Mouse (Mus musculus): ENCODE data around the gene Znhit6. TPM values are rescaled to one million over a fixed set of nuclear protein-coding genes. Genes with fewer than 3 reads are reported as not detected.

Znhit6 gene
- polyA plus RNA-seq, 1 experiment = 11.6 TPM

DNA sequence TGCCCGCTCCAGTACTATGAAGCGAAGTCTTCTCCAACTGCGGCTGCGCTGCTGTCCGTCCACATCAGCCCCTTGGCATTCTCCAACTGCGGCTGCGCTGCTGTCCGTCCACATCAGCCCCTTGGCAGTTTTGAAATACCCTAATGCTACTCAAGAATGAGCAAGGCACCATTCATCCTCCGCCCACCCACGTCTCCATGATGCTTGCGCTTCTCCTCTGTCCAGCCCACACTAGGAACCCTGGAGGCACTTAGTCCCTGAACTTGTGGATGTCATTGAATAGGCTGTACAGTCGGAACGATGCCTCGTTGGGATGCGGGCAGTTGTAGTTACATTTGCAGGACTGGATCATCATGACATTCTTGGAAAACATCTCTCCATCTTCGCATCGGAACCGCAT is 71.4 kb downstream of the Znhit6 start:
- H3K4me1 ChIP-seq (ENCODE audit: control insufficient read depth, insufficient read depth, insufficient read length, low read length) = peaks cover 14% of the 10 kb centered on the region
- H3K27ac ChIP-seq (replicated peaks; ENCODE audit: low read depth, low read length) = no peak overlapping the region
- peak overlapping the region; percentile 21; the same call in 1 of the 2 replicates for H3K4me3 ChIP-seq (ENCODE audit: insufficient read depth, low read depth, low read length)

DNA sequence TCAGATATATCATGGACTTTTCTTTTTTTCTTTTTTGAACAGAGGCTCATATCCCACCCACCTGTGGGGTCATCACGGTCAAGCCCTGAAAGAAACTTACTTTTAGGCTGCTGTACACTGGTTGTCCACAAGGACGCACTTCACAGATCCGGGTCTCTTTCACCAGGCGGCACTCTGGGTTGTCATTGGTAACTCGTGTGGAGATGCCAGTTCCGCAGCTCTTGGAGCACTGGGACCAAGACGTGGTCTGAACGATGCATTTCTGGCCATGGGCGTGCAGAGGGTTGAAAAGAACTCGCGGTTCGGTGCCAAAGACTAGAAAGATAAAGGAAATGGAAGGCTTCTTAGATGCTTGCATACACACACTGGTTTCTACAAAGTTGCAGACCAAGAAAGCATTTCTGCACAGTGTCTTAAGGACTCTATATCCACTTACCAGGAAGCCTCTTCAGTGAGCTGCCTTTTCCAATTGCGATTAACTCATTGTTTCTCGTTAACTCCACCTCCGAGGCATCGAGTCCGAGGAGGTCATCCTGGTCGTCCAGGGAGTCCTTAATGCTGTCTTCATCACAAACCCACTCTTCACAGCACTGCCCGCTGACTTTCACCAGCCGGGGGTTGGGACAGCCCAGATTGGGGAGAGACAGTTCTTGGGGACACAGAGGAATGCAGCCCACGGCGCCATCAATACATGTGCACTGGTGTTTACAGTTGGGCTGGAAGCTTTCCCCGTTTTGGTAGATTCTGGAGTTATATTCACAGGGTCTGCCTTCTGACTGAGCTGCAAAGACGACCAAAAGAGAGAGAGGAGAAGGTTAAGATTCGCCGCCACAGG is 72.3 kb downstream of the Znhit6 start:
- peaks cover 11% of the 10 kb centered on the region for H3K4me1 ChIP-seq (ENCODE audit: control insufficient read depth, insufficient read depth, insufficient read length, low read length)
- H3K27ac ChIP-seq (replicated peaks; ENCODE audit: low read depth, low read length) = peak overlapping the region; percentile 97
- peak overlapping the region; percentile 89 for H3K4me3 ChIP-seq (ENCODE audit: insufficient read depth, low read depth, low read length)

- Histone ChIP-seq H3K4me3 (ENCODE audit: insufficient read depth, low read depth, low read length) (peak overlapping the region; percentile 89), H3K27ac (replicated peaks; ENCODE audit: low read depth, low read length) (peak overlapping the region; percentile 97), H3K4me1 (ENCODE audit: control insufficient read depth, insufficient read depth, insufficient read length, low read length) (peaks cover 11% of the 10 kb centered on the region)
Observed at GRCm38 (mm10) chr3:145648991-145649851, 73.2 kb downstream of the Znhit6 start.

DNA sequence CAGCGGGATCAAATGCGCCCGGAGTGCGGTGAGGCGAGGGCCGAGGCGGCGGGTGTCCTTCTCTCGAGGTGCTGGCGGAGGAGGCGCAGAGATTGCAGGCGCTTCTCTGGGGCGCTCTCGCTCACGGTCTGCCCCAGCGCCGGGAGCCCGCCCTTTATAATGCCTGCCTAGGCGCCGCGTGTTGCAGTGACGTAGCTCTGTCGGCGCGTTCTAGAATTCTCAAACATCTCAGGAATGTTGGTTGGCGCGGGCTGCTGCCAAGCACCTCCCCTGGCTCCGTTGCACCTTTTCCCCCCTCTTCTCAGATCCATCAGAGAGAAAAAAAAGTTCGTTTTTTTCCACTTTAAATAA is 73.8 kb downstream of the Znhit6 start, which contains the start of gene Ccn1:
Gene Ccn1 (minus strand): TSS at position 130 of the 351 bp plus-strand sequence.
- peaks cover 11% of the 10 kb centered on the region for H3K4me1 ChIP-seq (ENCODE audit: control insufficient read depth, insufficient read depth, insufficient read length, low read length)
- peak within 1 kb of the TSS; percentile 99 for H3K27ac ChIP-seq (replicated peaks; ENCODE audit: low read depth, low read length)
- H3K4me3 ChIP-seq (ENCODE audit: insufficient read depth, low read depth, low read length) = peak within 1 kb of the TSS; percentile 89

- peaks cover 11% of the 10 kb centered on the region for H3K4me1 ChIP-seq (ENCODE audit: control insufficient read depth, insufficient read depth, insufficient read length, low read length)
- H3K27ac ChIP-seq (replicated peaks; ENCODE audit: low read depth, low read length) = peak overlapping the region; percentile 99
- H3K4me3 ChIP-seq (ENCODE audit: insufficient read depth, low read depth, low read length) = peak overlapping the region; percentile 89
Observed at GRCm38 (mm10) chr3:145650298-145651011, 74.5 kb downstream of the Znhit6 start.

DNA sequence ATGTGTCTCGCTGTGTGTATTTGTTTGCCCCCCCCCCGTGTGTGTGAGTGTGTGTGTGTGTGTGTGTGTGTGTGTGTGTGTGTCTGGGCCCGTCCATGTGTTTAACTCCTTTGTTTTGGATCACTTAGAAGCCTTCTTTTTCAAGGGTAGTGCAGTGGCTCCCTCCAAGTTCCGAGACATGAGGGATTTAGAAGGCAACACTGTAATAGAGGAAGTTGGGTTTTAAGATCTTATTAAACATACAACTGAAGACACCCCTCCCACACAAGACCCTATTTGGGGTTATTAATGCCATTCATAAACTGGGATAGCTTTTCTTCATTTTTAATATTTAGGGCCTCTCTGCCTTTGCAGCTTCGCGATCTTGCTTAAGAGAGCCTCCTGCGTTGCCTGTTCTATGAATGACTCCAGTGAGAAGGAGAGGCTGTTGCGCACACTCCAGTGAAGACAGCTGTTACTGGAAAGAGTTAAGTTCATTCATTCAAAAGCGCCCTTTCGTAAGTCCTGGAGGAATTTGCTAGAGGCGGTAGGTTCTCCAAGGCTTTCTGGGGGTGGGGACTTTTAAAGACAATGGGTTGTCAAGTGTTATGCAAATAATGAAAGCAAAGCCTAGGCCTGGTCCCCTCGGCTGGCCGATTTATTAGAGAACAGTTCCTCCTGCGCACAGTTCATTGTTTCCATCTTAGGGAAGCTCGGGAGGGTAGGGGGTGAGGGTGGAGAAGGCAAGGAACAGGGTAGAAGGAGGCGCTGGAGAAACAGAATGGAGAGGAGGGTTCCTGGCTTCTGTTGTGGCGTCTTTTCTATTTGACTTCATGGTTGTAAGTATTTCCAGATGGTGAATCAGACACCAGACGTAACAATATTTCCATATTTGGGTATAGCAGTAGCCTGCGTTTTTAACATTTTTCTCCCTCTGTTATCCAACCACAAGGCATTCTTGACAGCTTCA is 75.3 kb downstream of the Znhit6 start:
- H3K4me1 ChIP-seq (ENCODE audit: control insufficient read depth, insufficient read depth, insufficient read length, low read length) = peaks cover 11% of the 10 kb centered on the region

DNA sequence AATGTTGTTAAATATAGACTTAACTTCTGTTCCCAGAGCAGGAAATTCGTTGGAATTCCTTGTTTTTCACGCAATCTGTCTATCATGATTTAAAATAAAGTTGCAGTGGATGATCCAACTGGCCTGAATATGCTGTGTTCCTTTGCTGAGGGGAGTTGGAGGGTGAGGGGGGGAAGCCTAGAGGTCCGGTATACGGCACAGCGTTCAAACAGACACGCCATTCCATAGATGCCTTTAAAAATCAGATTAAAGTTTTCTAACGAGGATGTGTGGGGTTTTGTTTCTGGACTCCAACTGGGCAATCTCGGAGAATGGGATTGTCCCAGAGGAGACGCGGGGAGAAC is 75.9 kb downstream of the Znhit6 start:
- Histone ChIP-seq H3K4me1 (ENCODE audit: control insufficient read depth, insufficient read depth, insufficient read length, low read length) (peaks cover 11% of the 10 kb centered on the region), H3K4me3 (ENCODE audit: insufficient read depth, low read depth, low read length) (peak overlapping the region; percentile 76), H3K27ac (replicated peaks; ENCODE audit: low read depth, low read length) (peak overlapping the region; percentile 83)

More for the DNA sequence above, 75.3 kb downstream of the Znhit6 start:
- Histone ChIP-seq H3K27ac (replicated peaks; ENCODE audit: low read depth, low read length) (peak overlapping the region; percentile 83), H3K4me3 (ENCODE audit: insufficient read depth, low read depth, low read length) (peak overlapping the region; percentile 89)

- Histone ChIP-seq H3K4me3 (ENCODE audit: insufficient read depth, low read depth, low read length) (peak overlapping the region; percentile 76), H3K27ac (replicated peaks; ENCODE audit: low read depth, low read length) (peak overlapping the region; percentile 83), H3K4me1 (ENCODE audit: control insufficient read depth, insufficient read depth, insufficient read length, low read length) (peaks cover 9% of the 10 kb centered on the region)
Observed at GRCm38 (mm10) chr3:145652322-145653131, 76.5 kb downstream of the Znhit6 start.

DNA sequence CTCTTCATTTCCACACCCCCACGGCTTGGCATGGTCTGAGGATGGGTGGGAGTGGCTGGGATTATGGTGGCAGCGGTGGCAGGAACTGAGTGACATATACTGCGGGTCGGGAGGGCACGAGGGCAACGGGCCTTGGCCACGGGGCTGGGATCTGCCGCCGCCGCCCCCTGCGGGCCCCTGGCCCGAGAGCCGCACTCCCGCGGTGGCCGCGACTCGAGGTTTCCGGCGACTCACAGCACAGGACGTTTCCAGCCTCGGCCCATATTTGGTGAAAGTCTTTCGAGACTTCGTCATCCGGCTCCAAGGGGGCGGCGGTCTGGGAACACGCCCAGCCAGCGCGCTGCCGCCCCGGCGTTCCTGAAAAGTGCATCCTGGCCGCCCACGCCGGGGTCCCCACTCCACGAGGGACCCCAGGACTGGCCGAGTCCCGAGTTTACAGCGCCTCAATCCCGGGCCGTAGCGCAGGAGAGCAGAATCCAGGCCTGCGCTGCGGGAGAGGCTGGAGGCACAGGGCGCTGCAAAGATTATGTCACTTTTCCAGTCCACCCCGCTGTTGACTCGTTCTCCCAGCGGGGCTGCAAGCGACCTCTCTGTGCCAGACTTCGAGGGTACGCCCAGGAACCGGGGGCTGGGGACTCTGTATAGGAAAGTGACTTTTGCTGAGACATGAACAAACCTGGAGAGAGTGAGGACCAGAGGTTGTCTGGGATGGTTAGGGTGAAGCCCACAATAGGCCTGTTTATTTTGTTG is 77.4 kb downstream of the Znhit6 start:
- peak overlapping the region; percentile 83 for H3K27ac ChIP-seq (replicated peaks; ENCODE audit: low read depth, low read length)
- H3K4me1 ChIP-seq (ENCODE audit: control insufficient read depth, insufficient read depth, insufficient read length, low read length) = peaks cover 4% of the 10 kb centered on the region
- H3K4me3 ChIP-seq (ENCODE audit: insufficient read depth, low read depth, low read length) = peak overlapping the region; percentile 76

DNA sequence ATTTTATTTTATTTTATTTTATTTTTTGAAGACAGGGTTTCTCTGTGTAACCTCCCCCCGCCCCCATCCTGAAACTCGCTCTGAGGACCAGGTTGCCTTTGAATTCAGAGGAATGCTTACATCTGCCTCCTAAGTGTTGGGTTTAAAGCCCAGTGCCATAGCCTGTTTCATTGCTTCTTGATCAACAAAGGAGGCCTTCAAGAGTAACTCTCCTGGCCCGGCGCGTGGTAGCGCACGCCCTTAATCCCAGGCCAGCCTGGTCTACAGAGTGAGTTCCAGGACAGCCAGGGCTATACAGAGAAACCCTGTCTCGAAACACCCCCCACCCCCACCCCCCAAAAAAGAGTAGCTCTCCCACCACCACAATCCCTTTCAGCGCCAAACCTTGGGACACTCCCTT is 78.0 kb downstream of the Znhit6 start:
- Histone ChIP-seq H3K4me3 (ENCODE audit: insufficient read depth, low read depth, low read length) (no peak overlapping the region), H3K27ac (replicated peaks; ENCODE audit: low read depth, low read length) (no peak overlapping the region), H3K4me1 (ENCODE audit: control insufficient read depth, insufficient read depth, insufficient read length, low read length) (peaks cover 4% of the 10 kb centered on the region)
